Mouse (Mus musculus): ENCODE measurements at regions not wholly inside any gene's neighbourhood (a gene's known extent, or its start where the extent isn't known, plus 50 kb on each side); places are given as distances from the start of the nearest gene placed in this dataset.
A peak's percentile ranks its signal among the peaks of the same experiment; 100 is the strongest.

- DNase-seq (ENCODE audit: extremely low read depth, low read depth): no peak
Measured at GRCm38 (mm10) chr13:84345791-84346511, 123.9 kb downstream of the Tmem161b start.

GRCm38 (mm10) chr13:84346569-84346968, 124.5 kb downstream of the Tmem161b start:
- no peak for DNase-seq (ENCODE audit: extremely low read depth, low read depth)

- DNase-seq (ENCODE audit: extremely low read depth, low read depth): no peak
Measured at GRCm38 (mm10) chr13:84347181-84347913, 125.3 kb downstream of the Tmem161b start.

- peak; percentile 97 for DNase-seq (ENCODE audit: extremely low read depth, low read depth)
Measured at GRCm38 (mm10) chr13:84347914-84348700, 126.0 kb downstream of the Tmem161b start.

GRCm38 (mm10) chr13:84348701-84348975, 126.5 kb downstream of the Tmem161b start:
- peak; percentile 60 for DNase-seq (ENCODE audit: extremely low read depth, low read depth)

- DNase-seq (ENCODE audit: extremely low read depth, low read depth): peak; percentile 78
Measured at GRCm38 (mm10) chr13:84349001-84349720, 127.1 kb downstream of the Tmem161b start.

GRCm38 (mm10) chr13:84349721-84350040, 127.6 kb downstream of the Tmem161b start:
- no peak for DNase-seq (ENCODE audit: extremely low read depth, low read depth)

GRCm38 (mm10) chr13:84350791-84351190, 128.7 kb downstream of the Tmem161b start:
- DNase-seq (ENCODE audit: extremely low read depth, low read depth): no peak

- no peak for DNase-seq (ENCODE audit: extremely low read depth, low read depth)
Measured at GRCm38 (mm10) chr13:84356455-84356854, 134.4 kb downstream of the Tmem161b start.

GRCm38 (mm10) chr13:84360536-84360935, 138.4 kb downstream of the Tmem161b start:
- DNase-seq (ENCODE audit: extremely low read depth, low read depth): no peak

- no peak for DNase-seq (ENCODE audit: extremely low read depth, low read depth)
Measured at GRCm38 (mm10) chr13:84364069-84364468, 142.0 kb downstream of the Tmem161b start.

GRCm38 (mm10) chr13:84365503-84365902, 143.4 kb downstream of the Tmem161b start:
- no peak for DNase-seq (ENCODE audit: extremely low read depth, low read depth)

- no peak for DNase-seq (ENCODE audit: extremely low read depth, low read depth)
Measured at GRCm38 (mm10) chr13:84366017-84366416, 143.9 kb downstream of the Tmem161b start.

- DNase-seq (ENCODE audit: extremely low read depth, low read depth): no peak
Measured at GRCm38 (mm10) chr13:84366839-84367238, 144.7 kb downstream of the Tmem161b start.

- DNase-seq (ENCODE audit: extremely low read depth, low read depth): no peak
Measured at GRCm38 (mm10) chr13:84368225-84368624, 146.1 kb downstream of the Tmem161b start.

GRCm38 (mm10) chr13:84374711-84375257, 152.7 kb downstream of the Tmem161b start:
- DNase-seq (ENCODE audit: extremely low read depth, low read depth): no peak

- DNase-seq (ENCODE audit: extremely low read depth, low read depth): no peak
Measured at GRCm38 (mm10) chr13:84375941-84376340, 153.8 kb downstream of the Tmem161b start.

- no peak for DNase-seq (ENCODE audit: extremely low read depth, low read depth)
Measured at GRCm38 (mm10) chr13:84378553-84379332, 156.6 kb downstream of the Tmem161b start.

- DNase-seq (ENCODE audit: extremely low read depth, low read depth): no peak
Measured at GRCm38 (mm10) chr13:84391554-84391953, 169.5 kb downstream of the Tmem161b start.

- DNase-seq (ENCODE audit: extremely low read depth, low read depth): no peak
Measured at GRCm38 (mm10) chr13:84398476-84399344, 176.6 kb downstream of the Tmem161b start.

Measured in MEL-GATA-1-ER (cell line).